Mouse (Mus musculus) forebrain, embryonic 12.5 days (tissue): ENCODE measurements at regions not wholly inside any gene's neighbourhood (a gene's known extent, or its start where the extent isn't known, plus 50 kb on each side); places are given as distances from the start of the nearest gene placed in this dataset.
A peak's percentile ranks its signal among the peaks of the same experiment; 100 is the strongest.

Experiments used
- ATAC-seq: fragments of 200-750 bp; cut with Nextera tagmentation; 2 replicates; pipeline ENCODE4 v1.8.0; 2017; ENCODE audit warnings: moderate TSS enrichment; ENCODE audit not compliant: low FRiP score
- H3K27ac ChIP-seq: fragments of 300-500 bp; sonication (generic); 2 replicates; pipeline ENCODE4 v1.5.1; 2016; ENCODE audit warnings: mild to moderate bottlenecking
- H3K27me3 ChIP-seq: fragments of 300-500 bp; sonication (generic); 2 replicates; pipeline ENCODE4 v1.6.1; 2016; ENCODE audit warnings: mild to moderate bottlenecking
- H3K36me3 ChIP-seq: fragments of 300-500 bp; sonication (generic); replicated peaks from 2 replicates; pipeline ENCODE4 v1.6.1; 2016; ENCODE audit warnings: mild to moderate bottlenecking
- H3K4me1 ChIP-seq: fragments of 300-500 bp; sonication (generic); 2 replicates; pipeline ENCODE4 v1.6.1; 2016
- H3K4me2 ChIP-seq: fragments of 300-500 bp; sonication (generic); 2 replicates; pipeline ENCODE4 v1.6.1; 2016; ENCODE audit warnings: mild to moderate bottlenecking, moderate library complexity
- H3K4me3 ChIP-seq: fragments of 300-500 bp; sonication (generic); replicated peaks from 2 replicates; pipeline ENCODE4 v1.5.1; 2016; ENCODE audit warnings: mild to moderate bottlenecking
- H3K9ac ChIP-seq: fragments of 300-500 bp; sonication (generic); 2 replicates; pipeline ENCODE4 v1.6.1; 2016; ENCODE audit warnings: mild to moderate bottlenecking
- H3K9me3 ChIP-seq: fragments of 300-500 bp; sonication (generic); 2 replicates; pipeline ENCODE4 v1.6.1; 2016
- WGBS: fragments of 180-500 bp; shearing (Covaris S2); methylation state at CpG from one replicate; pipeline ENCODE4 v1.1.7; 2016; 5-methylcytosine and 5-hydroxymethylcytosine counted together

DNA sequence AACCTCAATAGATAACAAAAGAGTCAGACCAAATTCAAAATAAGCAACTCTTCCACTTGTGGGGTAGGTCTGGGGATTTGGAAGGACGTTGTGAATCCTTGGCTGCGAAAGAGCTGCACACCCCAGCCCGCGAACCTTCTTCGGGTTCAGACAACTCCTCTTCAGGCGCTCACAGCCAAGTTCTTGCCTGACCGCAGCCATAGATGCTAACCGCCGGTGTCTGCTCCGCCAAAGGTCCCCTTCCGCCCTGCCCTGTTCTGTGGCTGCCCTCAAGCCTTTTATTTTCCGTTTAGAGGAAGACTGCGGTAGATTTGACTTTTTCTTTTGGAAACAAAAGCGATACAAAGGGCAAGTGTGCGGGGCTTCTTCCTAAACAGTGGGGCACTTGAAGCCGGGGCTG is 68.6 kb upstream of the Hnrnpk start:
- ATAC-seq, result no peak
- Histone ChIP-seq H3K9ac (0 out of 2 replicates have a peak overlapping the region, but pooled peaks have one; percentile 30), H3K4me2 (peak overlapping the region; percentile 52), H3K27me3 (peaks cover 14% of the 10 kb centered on the region), H3K9me3 (no peaks in the 10 kb centered on the region), H3K36me3 (no peaks in the 10 kb centered on the region), H3K4me3 (peak overlapping the region; percentile 30), H3K27ac (no peak overlapping the region), H3K4me1 (peaks cover 12% of the 10 kb centered on the region)
- 2% methylated on average over 16 of the region's 16 CpGs for WGBS

DNA sequence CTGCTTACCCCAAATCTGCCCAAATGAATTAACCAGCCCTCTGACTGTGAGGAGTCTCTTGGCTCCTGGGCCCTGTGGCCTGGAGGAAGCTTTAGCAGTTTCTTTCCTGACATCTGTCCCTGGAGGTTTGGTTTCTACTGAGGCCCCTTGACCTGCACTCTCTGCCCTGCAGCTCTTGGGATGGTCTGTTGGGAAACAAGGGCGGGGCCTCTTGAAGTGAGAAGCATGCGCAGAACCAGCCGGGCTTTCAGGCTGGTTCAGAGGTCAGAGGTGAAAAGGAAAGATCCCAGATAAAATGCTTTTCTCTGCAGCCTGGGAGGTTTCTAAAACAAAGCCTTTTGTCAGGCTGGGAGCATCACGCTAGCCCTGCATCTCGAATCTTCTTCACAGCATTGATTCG is 66.6 kb upstream of the Hnrnpk start:
- ATAC-seq, result no peak
- WGBS, result 15% methylated on average over 6 of the region's 6 CpGs
- no peak overlapping the region for H3K4me3 ChIP-seq

GRCm38 (mm10) chr13:58467097-58467642 is 64.0 kb upstream of the Hnrnpk start:
- no peaks in the 10 kb centered on the region for H3K36me3 ChIP-seq
- peaks cover 19% of the 10 kb centered on the region for H3K4me1 ChIP-seq
- H3K4me3 ChIP-seq, result no peak overlapping the region
- H3K27ac ChIP-seq, result no peak overlapping the region
- H3K9me3 ChIP-seq, result no peaks in the 10 kb centered on the region
- H3K4me2 ChIP-seq, result no peak overlapping the region
- 89% methylated on average over 10 of the region's 10 CpGs for WGBS
- ATAC-seq, result no peak
- H3K9ac ChIP-seq, result no peak overlapping the region
- peaks cover 6% of the 10 kb centered on the region; the same call in 1 of the 2 replicates for H3K27me3 ChIP-seq

More for the DNA sequence above, 66.6 kb upstream of the Hnrnpk start:
- H3K27me3 ChIP-seq, result peaks cover 14% of the 10 kb centered on the region
- no peaks in the 10 kb centered on the region for H3K36me3 ChIP-seq
- H3K4me2 ChIP-seq, result no peak overlapping the region
- no peaks in the 10 kb centered on the region for H3K9me3 ChIP-seq
- H3K4me1 ChIP-seq, result peaks cover 19% of the 10 kb centered on the region
- H3K27ac ChIP-seq, result no peak overlapping the region
- no peak overlapping the region for H3K9ac ChIP-seq

DNA sequence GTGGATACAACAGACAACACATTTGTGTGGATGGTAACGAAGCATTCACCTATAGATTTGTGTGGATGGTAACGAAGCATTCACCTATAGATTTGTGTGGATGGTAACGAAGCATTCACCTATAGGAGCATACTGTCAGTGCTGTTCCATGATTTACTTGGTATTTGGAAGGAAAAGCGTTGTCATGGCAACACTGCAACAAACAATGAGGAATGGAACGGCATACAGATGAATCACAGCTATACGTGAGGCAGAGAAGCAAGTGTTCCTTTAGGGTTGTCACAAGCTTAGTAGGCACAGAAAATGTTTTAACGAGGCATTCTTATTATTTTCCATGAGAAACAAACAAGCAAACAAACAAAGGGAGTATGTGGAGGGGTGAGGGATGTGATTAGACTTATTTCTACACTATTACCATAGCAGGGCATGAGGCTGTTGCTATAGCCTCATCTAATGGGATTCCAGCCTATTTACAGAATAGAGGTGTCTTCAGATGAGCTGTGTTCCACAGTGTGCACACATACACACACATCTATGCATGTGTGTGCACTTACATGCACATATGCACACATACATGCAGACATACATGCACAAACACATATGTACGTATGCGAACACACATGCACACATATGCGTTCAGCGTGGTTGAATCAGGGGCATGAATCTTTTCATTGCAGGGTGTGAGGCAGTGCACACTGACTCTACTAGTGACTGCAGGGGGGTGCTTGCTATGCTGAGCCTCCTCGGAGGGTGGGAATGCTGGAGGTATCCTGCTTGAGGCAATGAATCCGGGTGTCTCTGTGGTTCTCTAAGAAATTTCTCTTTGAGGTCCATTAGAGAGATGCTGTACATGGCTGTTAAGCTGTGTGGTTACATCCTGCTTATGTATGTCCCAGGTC is 62.3 kb upstream of the Hnrnpk start:
- Histone ChIP-seq H3K36me3 (no peaks in the 10 kb centered on the region), H3K9ac (no peak overlapping the region), H3K27ac (0 out of 2 replicates have a peak overlapping the region, but pooled peaks have one; percentile 5), H3K4me3 (no peak overlapping the region), H3K27me3 (0 out of 2 replicates have a peak, but pooled peaks cover 1% of the 10 kb centered on the region), H3K4me1 (peaks cover 15% of the 10 kb centered on the region), H3K9me3 (no peaks in the 10 kb centered on the region), H3K4me2 (no peak overlapping the region)
- 58% methylated on average over 13 of the region's 13 CpGs for WGBS
- ATAC-seq, result 0 out of 2 replicates have a peak, but pooled peaks have one; percentile 65
